Mouse (Mus musculus) retina, postnatal 7 days (tissue): ENCODE data around the gene Gm4737.
"Not testable (repeated sequence)": the region's sequence is repeated elsewhere in the genome, so short reads cannot be mapped to it uniquely, and the experiment has no call there.

Experiments
- DNase-seq: peaks from one replicate; pipeline ENCODE4 v3.0.0-alpha.2; 2012; ENCODE audit warnings: low read depth, low spot score

Gene Gm4737

GRCm38 (mm10) chr16:46154832-46155231 is at the start of gene Gm4737:
Gene Gm4737, minus strand, starts transcription at chr16:46155077.
- DNase-seq = not testable (repeated sequence)

- no peak for DNase-seq
These were observed 40.9 kb upstream of the Gm4737 start for GRCm38 (mm10) chr16:46195792-46196191.

GRCm38 (mm10) chr16:46183096-46183495 is 28.2 kb upstream of the Gm4737 start:
- no peak for DNase-seq

GRCm38 (mm10) chr16:46178121-46178801 is 23.4 kb upstream of the Gm4737 start:
- DNase-seq = peak; percentile 4

- no peak for DNase-seq
These were observed 18.2 kb upstream of the Gm4737 start for GRCm38 (mm10) chr16:46173039-46173438.

- no peak for DNase-seq
These were observed 12.1 kb upstream of the Gm4737 start for GRCm38 (mm10) chr16:46166971-46167370.

- DNase-seq = no peak
These were observed 10.4 kb upstream of the Gm4737 start for GRCm38 (mm10) chr16:46165305-46165704.

- no peak for DNase-seq
These were observed 3.7 kb downstream of the Gm4737 start for GRCm38 (mm10) chr16:46151141-46151540.

GRCm38 (mm10) chr16:46148661-46149341 is 6.1 kb downstream of the Gm4737 start:
- no peak for DNase-seq

- DNase-seq = no peak
These were observed 7.9 kb downstream of the Gm4737 start for GRCm38 (mm10) chr16:46146962-46147361.

GRCm38 (mm10) chr16:46122238-46122637 is 32.6 kb downstream of the Gm4737 start:
- DNase-seq = no peak

- no peak for DNase-seq
These were observed 33.5 kb downstream of the Gm4737 start for GRCm38 (mm10) chr16:46121420-46121819.

- no peak for DNase-seq
These were observed 34.3 kb downstream of the Gm4737 start for GRCm38 (mm10) chr16:46120607-46121006.

- no peak for DNase-seq
These were observed 34.9 kb downstream of the Gm4737 start, which contains the start of gene Cd96 for GRCm38 (mm10) chr16:46120020-46120419. Gene Cd96, minus strand, starts transcription at chr16:46120251.

- DNase-seq = no peak
These were observed 37.2 kb downstream of the Gm4737 start for GRCm38 (mm10) chr16:46117645-46118044.

GRCm38 (mm10) chr16:46114727-46115126 is 40.1 kb downstream of the Gm4737 start:
- no peak for DNase-seq

GRCm38 (mm10) chr16:46109536-46109935 is 45.3 kb downstream of the Gm4737 start:
- DNase-seq = no peak

- DNase-seq = no peak
These were observed 47.4 kb downstream of the Gm4737 start for GRCm38 (mm10) chr16:46107431-46107830.

- DNase-seq = no peak
These were observed 50.4 kb downstream of the Gm4737 start for GRCm38 (mm10) chr16:46104491-46104890.
